Mouse (Mus musculus): ENCODE measurements around the gene Myl7.
"Not testable (repeated sequence)": the region's sequence is repeated elsewhere in the genome, so short reads cannot be mapped to it uniquely, and the experiment has no call there.

Gene Myl7

GRCm38 (mm10) chr11:5903844-5904243, 5.3 kb upstream of the Myl7 start:
- no peak for DNase-seq (ENCODE audit: low spot score)

GRCm38 (mm10) chr11:5902390-5902789, 3.8 kb upstream of the Myl7 start:
- no peak for DNase-seq (ENCODE audit: low spot score)

GRCm38 (mm10) chr11:5901950-5902349, 3.4 kb upstream of the Myl7 start:
- peak; percentile 41 for DNase-seq (ENCODE audit: low spot score)

GRCm38 (mm10) chr11:5901320-5901719, 2.7 kb upstream of the Myl7 start:
- no peak for DNase-seq (ENCODE audit: low spot score)

- no peak for DNase-seq (ENCODE audit: low spot score)
Measured at GRCm38 (mm10) chr11:5899286-5899685, 704 bp upstream of the Myl7 start.

DNA sequence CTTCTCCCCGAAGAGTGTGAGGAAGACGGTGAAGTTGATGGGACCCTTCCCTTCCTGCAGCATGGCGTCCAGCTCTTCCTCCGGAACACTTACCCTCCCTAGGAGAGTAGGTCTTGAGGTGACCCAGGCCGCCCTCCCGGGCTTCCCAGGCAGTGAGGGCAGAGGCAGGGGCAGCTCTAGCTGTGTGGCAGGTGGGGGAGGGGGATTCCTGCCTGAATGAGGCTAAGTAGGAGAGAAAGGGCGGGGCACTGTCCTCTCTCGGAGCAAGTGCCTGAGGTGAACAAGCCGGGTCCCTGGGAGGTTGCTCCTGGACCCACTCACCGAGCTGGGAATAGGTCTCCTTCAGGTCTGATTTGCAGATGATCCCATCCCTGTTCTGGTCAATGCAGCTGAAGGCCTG, 743 bp downstream of the Myl7 start:
- no peak for DNase-seq (ENCODE audit: low spot score)

DNA sequence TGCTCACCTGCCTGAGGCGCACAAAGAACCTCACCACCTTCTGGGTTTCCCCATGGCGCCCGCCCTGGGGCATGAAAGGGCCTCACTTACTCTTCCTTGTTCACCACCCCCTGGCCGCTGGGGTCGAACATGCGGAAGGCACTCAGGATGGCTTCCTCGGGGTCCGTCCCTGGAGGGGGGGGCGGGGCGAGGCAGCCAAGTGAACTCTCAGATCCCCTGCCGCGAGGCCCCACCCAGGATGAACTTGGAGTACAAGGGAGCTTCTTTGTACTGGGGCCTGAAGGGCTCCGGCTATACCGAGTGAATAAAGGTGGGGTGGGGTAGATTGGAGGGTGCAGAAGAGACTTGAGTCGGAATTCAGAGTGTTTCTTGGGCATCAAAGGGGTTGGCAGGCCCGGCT, 1.4 kb downstream of the Myl7 start:
- no peak for DNase-seq (ENCODE audit: low spot score)

- DNase-seq (ENCODE audit: low spot score), result no peak
Measured at GRCm38 (mm10) chr11:5893807-5894206, 4.8 kb downstream of the Myl7 start.

DNA sequence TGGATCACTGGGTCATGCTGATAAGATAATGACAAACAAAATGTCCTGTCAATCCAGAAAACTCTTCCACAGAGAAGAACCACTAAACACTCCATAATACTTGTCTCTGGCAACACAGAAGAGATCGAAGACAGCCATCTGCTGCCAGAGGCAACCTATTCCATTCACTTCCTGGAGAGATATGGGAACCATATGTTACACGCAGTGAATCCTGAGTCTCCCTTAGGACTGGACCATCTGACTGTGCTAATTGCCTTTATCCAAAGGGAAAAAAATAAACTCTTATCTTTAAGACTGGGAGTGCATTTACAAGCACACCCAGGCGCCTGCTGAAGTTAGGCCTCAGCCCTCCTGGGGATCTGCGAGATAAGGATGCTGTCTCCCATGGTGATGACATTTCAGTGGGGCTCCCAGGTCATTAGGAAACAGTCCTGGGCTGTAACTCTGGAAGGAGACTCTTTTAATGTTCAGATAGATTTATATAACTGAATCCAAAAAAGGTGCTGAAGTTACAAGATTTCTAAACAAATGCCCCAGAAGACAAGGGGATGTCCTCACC, 5.7 kb downstream of the Myl7 start:
- DNase-seq (ENCODE audit: low spot score), result no peak

DNA sequence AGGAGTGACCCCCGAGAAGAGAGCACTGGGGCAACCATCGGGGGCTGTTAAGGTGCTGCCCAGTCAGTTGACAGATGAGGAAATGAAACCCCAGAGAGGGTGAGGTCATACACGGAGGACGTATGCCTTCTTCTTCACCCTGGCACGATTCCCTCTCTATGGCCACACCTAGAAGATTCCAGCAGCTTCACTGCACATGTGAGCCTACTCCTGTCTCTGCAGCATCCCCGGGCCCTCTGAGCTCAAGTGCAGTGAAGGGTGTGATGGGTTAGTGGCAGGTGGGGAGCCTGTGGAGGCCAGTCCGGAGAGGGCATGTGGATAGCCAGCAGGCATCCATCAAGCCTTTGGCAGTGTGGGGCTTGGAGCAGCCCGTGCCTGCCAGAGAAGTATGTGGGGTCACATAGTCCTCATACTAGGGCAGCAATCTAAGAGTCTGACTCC, 6.4 kb downstream of the Myl7 start:
- no peak for DNase-seq (ENCODE audit: low spot score)

DNA sequence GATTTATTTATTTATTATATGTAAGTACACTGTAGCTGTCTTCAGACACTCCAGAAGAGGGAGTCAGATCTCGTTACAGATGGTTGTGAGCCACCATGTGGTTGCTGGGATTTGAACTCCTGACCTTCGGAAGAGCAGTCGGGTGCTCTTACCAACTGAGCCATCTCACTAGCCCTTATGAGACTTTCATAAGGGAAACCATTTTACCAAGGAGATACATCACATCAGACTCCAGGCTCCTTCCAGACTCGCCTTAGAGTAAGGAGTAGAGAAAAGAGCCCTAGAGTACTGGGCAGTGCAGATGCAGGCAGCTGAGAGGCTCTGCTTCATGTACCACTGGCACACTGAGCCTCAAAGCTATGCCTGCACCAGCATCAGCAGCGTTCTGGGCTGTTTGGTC, 10.0 kb downstream of the Myl7 start:
- not testable (repeated sequence) for DNase-seq (ENCODE audit: low spot score)

DNA sequence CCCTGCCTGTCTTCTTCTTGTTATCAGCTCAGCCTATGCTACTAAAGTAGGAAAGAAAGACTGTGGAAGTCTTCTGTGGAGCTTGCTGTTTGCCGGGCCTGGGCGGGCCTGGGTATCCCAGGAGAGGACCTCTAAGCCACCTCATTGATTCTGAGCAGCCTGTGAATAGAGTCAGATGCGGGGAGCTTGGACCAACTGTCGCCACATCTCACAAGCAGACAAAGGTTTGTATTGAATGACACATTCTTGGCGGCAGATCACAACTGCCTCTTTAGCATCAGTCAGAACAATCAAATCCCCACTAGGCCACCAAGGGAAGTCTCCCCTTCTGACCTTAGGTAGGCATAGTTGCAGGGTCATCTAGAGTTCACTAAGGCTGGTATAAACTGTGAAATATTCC, 11.3 kb downstream of the Myl7 start:
- no peak for DNase-seq (ENCODE audit: low spot score)

DNA sequence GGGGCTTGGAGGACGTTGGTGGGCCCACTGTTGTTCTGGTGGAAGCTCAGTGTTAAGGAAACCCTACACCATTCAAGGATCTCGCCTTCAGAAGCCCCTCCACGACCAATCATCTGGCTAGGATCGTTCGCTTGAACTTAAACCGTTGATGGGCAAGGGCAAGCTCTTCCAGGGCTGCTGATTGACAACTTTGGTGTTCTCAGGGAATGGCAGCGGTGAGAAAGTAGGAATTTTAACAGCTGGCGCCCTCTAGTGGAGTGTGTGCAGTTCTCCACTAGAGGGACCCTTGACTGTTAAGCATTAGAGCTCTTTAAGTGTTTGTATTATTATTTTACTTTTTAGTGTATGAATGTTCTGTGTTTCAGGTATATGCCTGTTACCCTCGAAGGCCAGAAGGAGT, 12.4 kb downstream of the Myl7 start:
- no peak for DNase-seq (ENCODE audit: low spot score)

DNA sequence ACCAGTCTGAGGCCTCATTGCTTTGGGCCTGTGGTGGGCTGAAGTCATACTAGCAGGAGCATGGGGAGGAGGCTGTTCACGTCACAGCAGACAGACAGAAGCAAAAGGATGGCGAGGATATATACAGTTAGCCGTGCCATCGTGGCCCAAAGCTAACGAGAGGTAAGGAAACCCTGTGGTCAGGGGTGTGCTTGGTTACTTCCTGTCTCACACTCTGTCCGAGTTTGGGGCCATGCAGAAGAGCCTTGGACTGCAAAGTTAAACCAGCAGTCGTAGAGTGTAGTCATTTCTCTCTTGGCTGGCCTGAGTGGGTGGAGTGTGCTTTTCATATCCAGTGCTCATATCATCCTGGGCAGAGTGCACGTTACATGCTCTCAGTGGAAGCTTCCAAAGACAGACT, 16.1 kb downstream of the Myl7 start:
- DNase-seq (ENCODE audit: low spot score), result no peak

DNA sequence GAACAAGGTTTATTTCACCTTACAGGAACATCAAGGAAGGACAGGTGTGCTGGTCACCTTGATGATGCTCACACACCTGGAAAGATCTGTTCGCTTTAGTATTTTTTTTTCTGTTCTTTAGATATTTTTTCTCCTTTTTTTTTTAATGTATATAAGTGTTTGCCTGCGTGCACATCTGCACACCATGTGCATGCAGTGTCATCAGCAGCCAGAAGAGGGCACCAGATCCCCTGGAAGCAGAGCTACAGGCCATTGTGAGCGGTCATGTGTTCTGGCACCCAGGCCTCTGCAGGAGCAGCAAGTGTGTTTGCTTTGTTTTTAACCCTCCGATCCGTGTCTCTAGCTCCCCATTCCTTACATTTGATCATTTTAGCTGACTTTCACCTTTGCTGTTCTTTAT, 18.7 kb downstream of the Myl7 start:
- DNase-seq (ENCODE audit: low spot score), result no peak

GRCm38 (mm10) chr11:5878661-5879060, 19.9 kb downstream of the Myl7 start:
- no peak for DNase-seq (ENCODE audit: low spot score)

DNA sequence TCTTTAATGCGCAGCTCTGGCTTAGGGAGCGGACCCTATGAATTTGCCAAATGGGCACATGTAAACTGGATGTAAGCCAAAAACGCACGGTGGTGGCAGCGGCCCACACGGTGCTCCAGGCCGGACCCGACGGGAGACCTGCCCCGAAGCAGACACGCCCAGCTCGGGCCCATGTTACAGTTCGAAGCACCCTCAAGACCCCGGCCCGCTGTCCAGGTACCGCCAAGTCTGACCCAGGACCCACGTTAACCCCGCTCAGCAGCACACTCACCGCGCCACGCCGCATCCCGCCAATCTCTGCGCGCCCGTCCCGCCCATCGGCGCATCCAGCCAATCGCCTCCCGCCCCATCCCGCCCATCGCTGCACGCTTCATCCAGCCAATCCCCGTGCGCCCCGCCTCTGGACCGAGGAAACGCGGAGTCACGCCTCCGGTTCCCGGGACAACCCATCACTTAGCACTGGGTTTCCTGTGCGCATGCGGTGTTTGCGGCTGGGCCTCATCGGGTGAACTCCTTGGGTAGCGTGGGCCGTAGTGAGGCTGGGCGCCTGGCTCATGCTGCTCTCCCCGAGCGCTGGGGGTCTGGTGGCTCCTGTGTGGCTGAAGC, 20.6 kb downstream of the Myl7 start, which contains the start of gene Pold2:
Pold2 (minus strand) TSS at position 372 of the 606 bp plus-strand sequence.
- peak; percentile 97 for DNase-seq (ENCODE audit: low spot score)

- no peak for DNase-seq (ENCODE audit: low spot score)
Measured at GRCm38 (mm10) chr11:5877421-5877820, 21.2 kb downstream of the Myl7 start.

- no peak for DNase-seq (ENCODE audit: low spot score)
Measured at GRCm38 (mm10) chr11:5873192-5873591, 25.4 kb downstream of the Myl7 start.

DNA sequence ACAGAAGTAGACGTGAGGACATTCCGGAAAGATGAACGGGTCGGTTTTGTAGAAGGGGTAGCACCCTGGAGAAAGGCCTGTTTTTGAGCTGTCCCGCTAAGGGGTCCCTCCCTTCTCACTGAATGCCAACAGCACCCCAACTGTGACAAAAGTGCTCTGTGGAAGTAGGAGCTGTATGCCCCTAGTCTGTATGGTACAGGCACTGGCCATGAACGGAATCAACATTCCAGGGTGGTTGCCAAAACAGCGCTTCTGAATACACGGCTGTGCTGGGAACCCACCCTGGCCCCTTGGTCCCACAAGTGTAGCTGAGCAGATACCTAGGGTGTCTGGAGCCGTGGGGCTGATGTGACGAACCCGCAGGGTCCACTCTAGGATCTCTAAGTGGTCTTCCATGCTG, 25.9 kb downstream of the Myl7 start:
- DNase-seq (ENCODE audit: low spot score), result no peak

GRCm38 (mm10) chr11:5870069-5870468, 28.5 kb downstream of the Myl7 start:
- DNase-seq (ENCODE audit: low spot score), result no peak

- DNase-seq (ENCODE audit: low spot score), result no peak
Measured at GRCm38 (mm10) chr11:5869331-5869730, 29.3 kb downstream of the Myl7 start.

- DNase-seq (ENCODE audit: low spot score), result no peak
Measured at GRCm38 (mm10) chr11:5868324-5868723, 30.3 kb downstream of the Myl7 start.

GRCm38 (mm10) chr11:5867196-5867595, 31.4 kb downstream of the Myl7 start:
- no peak for DNase-seq (ENCODE audit: low spot score)
